Mouse (Mus musculus) A20 (cell line): ENCODE data around the gene Stap2.

Source experiments
- DNase-seq: peaks from one replicate; pipeline ENCODE4 v3.0.0-alpha.2; 2011; ENCODE audit warnings: low read depth, low spot score

The Stap2 gene

GRCm38 (mm10) chr17:55959946-55960740, 45.2 kb downstream of the Stap2 start:
- DNase-seq = no peak

DNA sequence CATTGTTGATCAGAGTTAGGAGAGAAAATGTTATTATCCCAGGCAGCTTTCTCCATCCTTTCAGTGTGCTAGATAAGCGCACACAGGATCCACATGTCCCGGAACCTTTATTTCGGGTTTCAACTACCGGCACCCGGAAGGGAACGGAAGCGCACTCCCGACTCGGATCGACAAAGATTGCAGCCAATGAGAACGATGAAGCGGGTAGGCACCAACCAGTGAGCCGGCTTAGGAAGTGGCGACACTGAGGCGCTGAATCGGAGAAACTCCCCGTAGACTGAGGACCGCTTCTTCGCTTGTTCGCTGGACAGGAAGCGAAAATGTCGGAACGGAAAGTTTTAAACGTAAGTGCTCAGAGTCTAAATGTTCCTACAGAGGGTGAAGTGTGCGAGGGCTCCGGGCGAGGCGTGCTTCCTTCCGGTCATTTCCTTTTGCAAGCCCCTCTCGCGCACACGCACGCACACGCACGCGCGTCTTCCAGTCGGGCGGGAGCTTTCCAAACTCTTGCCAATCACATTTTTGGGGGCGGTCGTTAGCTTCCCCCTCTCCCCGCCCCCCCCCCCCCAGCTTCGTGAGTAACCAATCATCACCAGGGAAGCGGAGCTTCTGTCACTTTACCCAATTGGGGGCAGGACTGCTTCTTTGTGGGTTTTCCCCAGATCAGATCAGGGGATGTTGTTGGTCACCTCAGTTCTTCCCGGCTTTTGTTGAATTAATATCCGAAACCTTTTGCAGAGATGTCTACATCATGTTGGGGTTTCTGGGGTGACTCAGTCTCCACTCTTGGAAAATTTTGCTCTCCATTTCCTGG, 46.3 kb downstream of the Stap2 start, which contains the start of gene Yju2:
Yju2 (plus strand) TSS at position 182 of the 811 bp plus-strand sequence.
- DNase-seq = peak; percentile 98

DNA sequence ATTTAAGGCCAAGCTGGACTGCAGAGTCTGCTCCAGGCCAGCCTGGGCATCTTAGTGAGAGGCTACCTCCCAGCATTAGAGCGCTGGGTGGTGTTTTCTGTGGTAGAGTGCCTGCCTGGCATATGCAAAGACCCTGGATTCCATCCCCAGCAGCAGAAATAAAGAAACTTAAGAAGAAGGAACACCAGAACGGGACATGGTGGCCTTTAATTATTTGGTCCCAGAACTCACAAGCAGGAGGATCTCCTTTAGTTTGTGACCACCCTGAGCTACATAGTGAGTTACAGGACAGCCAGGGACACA, 46.8 kb downstream of the Stap2 start:
- DNase-seq = no peak

DNA sequence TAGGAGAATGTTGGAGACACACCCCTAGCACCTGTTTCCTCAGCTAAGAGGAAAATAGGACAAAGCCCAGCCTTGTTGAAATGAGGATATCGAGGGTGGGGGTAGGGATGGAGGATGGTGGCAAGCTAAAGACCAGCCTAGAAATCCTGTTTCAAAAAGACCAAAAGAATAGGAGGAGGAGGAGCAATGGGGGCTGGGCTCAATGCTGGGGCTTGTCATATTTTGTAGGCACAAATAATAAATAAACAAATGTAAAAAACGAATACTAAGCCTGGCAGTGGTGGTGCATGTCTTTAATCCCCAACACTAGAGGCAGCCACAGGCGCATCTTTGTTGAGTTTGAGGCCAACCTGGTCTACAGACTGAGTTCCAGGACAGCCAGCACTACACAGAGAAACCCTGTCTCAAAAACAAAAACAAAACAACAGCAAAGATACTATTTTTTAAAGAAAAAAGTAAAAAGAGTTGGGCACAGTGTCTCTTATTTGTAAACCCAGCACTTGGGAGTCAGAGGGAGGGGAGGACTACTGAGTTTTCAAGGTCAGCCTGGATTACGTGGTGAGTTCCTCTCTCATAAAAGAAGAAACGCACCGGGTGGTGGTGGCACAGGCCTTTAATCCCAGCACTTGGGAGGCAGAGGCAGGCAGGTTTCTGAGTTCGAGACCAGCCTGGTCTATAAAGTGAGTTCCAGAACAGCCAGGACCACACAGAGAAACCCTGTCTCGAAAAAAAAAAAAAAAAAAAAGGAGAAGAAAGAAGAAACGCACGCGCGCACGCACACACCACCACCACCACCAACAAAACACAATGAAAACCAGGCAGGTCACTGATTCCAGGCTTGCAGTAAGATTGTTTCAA, 47.4 kb downstream of the Stap2 start:
- peak; percentile 45 for DNase-seq

- peak; percentile 80 for DNase-seq
Observed at GRCm38 (mm10) chr17:55957168-55957567, 48.2 kb downstream of the Stap2 start.

DNA sequence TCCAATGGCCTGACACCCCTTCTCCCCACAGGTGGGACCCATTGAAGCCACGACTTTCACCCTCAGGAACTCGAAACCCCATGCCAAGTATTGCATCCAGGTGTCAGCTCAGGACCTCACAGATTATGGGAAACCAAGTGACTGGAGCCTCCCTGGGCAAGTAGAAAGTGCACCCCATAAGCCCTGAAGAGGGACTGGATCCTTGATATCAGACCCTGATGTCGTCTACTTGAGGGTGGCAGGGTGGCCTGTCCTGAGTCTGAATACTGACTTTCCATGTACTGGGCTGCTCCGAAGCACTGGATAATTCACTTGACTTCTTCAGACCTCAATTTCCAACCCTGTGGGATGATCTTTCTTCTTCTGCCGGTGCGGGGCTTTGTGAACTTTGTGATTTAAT, 48.8 kb downstream of the Stap2 start:
- DNase-seq = no peak

- no peak for DNase-seq
Observed at GRCm38 (mm10) chr17:55956129-55956528, 49.3 kb downstream of the Stap2 start.

DNA sequence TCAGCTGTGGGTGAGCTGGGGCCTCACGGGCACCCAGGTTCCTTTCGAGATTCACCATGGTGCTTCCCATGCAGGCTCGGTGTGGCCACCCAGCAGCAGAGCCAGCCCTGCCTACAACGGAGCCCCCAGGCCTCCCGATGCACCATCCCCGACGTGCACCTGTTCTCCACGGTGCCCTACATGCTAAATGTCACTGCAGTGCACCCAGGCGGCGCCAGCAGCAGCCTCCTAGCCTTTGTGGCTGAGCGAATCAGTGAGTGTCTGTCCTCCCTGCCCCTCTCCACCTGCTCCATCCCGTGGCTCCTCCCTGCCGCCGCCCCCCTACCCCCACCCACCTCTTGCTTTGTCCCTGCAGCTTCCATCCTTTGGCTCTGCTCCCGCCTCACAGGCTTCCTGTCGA, 51.2 kb downstream of the Stap2 start:
- DNase-seq = no peak

DNA sequence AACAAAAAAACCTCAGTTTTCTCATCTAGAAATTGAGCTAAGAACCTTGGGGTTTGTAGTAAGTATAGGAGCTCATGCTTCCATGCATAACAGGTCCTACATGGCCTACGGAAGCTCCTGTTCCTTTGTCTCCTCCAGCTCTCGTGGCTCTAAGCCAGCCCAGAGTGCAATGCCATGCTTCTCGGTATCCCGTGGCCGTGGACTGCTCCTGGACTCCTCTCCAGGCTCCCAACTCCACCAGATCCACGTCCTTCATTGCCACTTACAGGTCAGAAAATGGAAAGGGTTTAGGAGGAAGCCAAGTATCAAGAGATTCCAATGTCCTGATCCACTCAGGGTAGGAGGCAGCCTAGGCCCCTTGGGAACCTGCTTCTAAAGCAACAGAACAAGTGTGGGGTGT, 51.6 kb downstream of the Stap2 start:
- no peak for DNase-seq

- peak; percentile 77 for DNase-seq
Observed at GRCm38 (mm10) chr17:55952447-55953027, 52.8 kb downstream of the Stap2 start, which contains the start of gene Ebi3. Ebi3 (plus strand) TSS chr17:55952640.

DNA sequence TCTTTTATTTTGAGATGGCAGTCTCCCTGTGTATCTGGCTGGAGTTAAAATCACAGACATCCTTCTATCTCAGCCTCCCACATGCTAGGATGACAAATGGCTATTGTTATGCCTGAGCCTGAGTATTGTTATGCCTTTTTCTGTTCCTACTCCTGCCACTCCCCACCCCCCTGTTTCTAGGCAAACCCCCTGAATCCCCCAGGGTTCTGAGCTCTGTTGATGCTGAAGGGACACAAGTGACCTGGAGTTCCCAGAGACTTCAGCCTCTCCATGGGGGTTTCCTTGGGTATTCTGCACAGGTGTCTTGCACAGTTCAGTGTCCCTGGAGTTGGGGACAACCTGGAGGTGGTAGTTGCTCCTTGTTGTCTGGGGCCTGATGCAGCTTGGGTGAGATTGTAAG, 53.3 kb downstream of the Stap2 start:
- DNase-seq = no peak

- no peak for DNase-seq
Observed at GRCm38 (mm10) chr17:55950601-55951000, 54.8 kb downstream of the Stap2 start.

- DNase-seq = no peak
Observed at GRCm38 (mm10) chr17:55949400-55949799, 56.0 kb downstream of the Stap2 start, which contains the start of gene Zfp119b. Zfp119b (minus strand) TSS chr17:55949500.

GRCm38 (mm10) chr17:55948647-55949046, 56.7 kb downstream of the Stap2 start:
- DNase-seq = no peak
